Mouse (Mus musculus) liver, embryonic 14.5 days (tissue): ENCODE results near the gene Igf1. TPM values are rescaled to one million over a fixed set of nuclear protein-coding genes. Genes with fewer than 3 reads are reported as not detected.

Source experiments
- ATAC-seq: fragments of 200-750 bp; cut with Nextera tagmentation; 2 replicates; pipeline ENCODE4 v1.8.0; 2017; ENCODE audit warnings: moderate number of reproducible peaks, mild to moderate bottlenecking, moderate library complexity; ENCODE audit not compliant: insufficient read depth
- DNase-seq, 3 experiments: peaks; one replicate each; pipeline ENCODE4 v3.0.0-alpha.2; 2012 to 2013; ENCODE audit warnings: low read depth in 3 of 3, low spot score in 3 of 3
- H3K27ac ChIP-seq: fragments of 300-500 bp; sonication (generic); 2 replicates; pipeline ENCODE4 v1.5.1; 2014; ENCODE audit warnings: moderate library complexity, mild to moderate bottlenecking, control low read depth, inconsistent platforms
- H3K27me3 ChIP-seq: fragments of 300-500 bp; sonication (generic); 2 replicates; pipeline ENCODE4 v1.6.1; 2014; ENCODE audit warnings: mild to moderate bottlenecking, low read length, moderate library complexity; ENCODE audit not compliant: control insufficient read depth, insufficient read depth
- H3K36me3 ChIP-seq: fragments of 300-500 bp; sonication (generic); replicated peaks from 2 replicates; pipeline ENCODE4 v1.6.1; 2014; ENCODE audit warnings: low read depth; ENCODE audit not compliant: control insufficient read depth, insufficient read depth
- H3K4me1 ChIP-seq, 2 experiments: fragments of 200-500 bp in 1 of 2; fragments of 300-500 bp in 1 of 2; sonication (generic) in 1 of 2; replicated peaks; 2 replicates each; pipeline ENCODE4 v1.6.1; 2012 to 2014; ENCODE audit warnings: antibody characterized with exemption in 1 of 2, inconsistent platforms in 1 of 2, low read length in 1 of 2; ENCODE audit not compliant: control insufficient read depth in 2 of 2, insufficient read depth in 2 of 2
- H3K4me2 ChIP-seq: fragments of 300-500 bp; sonication (generic); 2 replicates; pipeline ENCODE4 v1.6.1; 2014; ENCODE audit warnings: low read depth, mild to moderate bottlenecking, control low read depth, moderate library complexity
- H3K4me3 ChIP-seq, 2 experiments: fragments of 200-500 bp in 1 of 2; fragments of 300-500 bp in 1 of 2; sonication (generic) in 1 of 2; 2 replicates each; pipeline ENCODE4 v1.5.1; 2012 to 2014; ENCODE audit warnings: low read depth in 2 of 2, low read length in 2 of 2, mild to moderate bottlenecking in 2 of 2, control low read depth in 1 of 2, inconsistent platforms in 1 of 2, moderate library complexity in 1 of 2; ENCODE audit not compliant: insufficient read depth in 1 of 2
- H3K9ac ChIP-seq: fragments of 300-500 bp; sonication (generic); replicated peaks from 2 replicates; pipeline ENCODE4 v1.6.1; 2014; ENCODE audit warnings: mild to moderate bottlenecking, control low read depth, moderate library complexity
- H3K9me3 ChIP-seq: fragments of 300-500 bp; sonication (generic); 2 replicates; pipeline ENCODE4 v1.6.1; 2016; ENCODE audit warnings: low read length, mixed read lengths; ENCODE audit not compliant: control insufficient read depth
- CTCF ChIP-seq: IDR thresholded peaks from 2 replicates; pipeline ENCODE4 v1.5.1; 2016; ENCODE audit warnings: antibody characterized with exemption, low read depth, control low read depth
- EP300 ChIP-seq: IDR thresholded peaks from 2 replicates; pipeline ENCODE4 v1.6.1; 2016; ENCODE audit warnings: antibody characterized with exemption, low read depth
- WGBS: fragments of 180-500 bp; shearing (Covaris S2); extraction: QIAGEN DNeasy Blood & Tissue Kit; methylation state at CpG from one replicate; pipeline ENCODE4 v1.1.7; 2014; ENCODE audit not compliant: insufficient replicate concordance; 5-methylcytosine and 5-hydroxymethylcytosine counted together
- polyA plus RNA-seq, 2 experiments: library from polyadenylated mRNA; depleted of rRNA in 1 of 2; stranded (reverse) in 1 of 2; unstranded in 1 of 2; fragments of >200 nt; fragmentation: Nextera tagmentation in 1 of 2; extraction: Ambion mirVana in 1 of 2; gene quantifications; 2 replicates each; pipeline versions ENCODE4 v1.2.1 to v1.2.3; 2012 to 2014

Igf1 gene
- polyA plus RNA-seq, 2 experiments = 7.1 to 10.6 TPM

DNA sequence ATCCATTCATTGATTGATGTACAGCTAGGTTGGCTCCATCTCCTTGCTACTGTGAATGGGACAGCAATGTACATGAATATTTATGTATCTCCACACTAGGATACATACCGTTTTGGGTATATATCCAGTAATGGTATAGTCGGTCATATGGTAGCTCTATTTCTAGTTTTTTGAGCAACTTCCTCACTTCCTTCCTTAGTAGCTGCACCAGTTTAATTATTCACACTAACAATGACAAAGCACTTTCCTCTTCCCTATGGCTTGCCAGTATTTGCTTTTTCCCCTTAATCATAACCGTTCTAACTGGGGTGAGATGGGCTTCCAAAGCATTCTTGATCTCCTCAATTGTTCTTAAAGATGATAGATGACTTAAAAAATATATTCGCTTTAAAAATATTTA lies 15.6 kb upstream of the Igf1 start:
- H3K27ac ChIP-seq = no peak overlapping the region
- no peaks in the 10 kb centered on the region for H3K9me3 ChIP-seq
- no peaks in the 10 kb centered on the region for H3K36me3 ChIP-seq
- H3K4me2 ChIP-seq = no peak overlapping the region
- H3K4me1 ChIP-seq = no peaks in the 10 kb centered on the region
- ATAC-seq (no peak), DNase-seq (no peak)
- 30% methylated on average over 4 of the region's 4 CpGs for WGBS
- H3K9ac ChIP-seq = no peak overlapping the region
- TF ChIP-seq EP300 = no peak
- no peak for TF ChIP-seq CTCF
- no peak overlapping the region for H3K4me3 ChIP-seq
- no peaks in the 10 kb centered on the region for H3K27me3 ChIP-seq

DNA sequence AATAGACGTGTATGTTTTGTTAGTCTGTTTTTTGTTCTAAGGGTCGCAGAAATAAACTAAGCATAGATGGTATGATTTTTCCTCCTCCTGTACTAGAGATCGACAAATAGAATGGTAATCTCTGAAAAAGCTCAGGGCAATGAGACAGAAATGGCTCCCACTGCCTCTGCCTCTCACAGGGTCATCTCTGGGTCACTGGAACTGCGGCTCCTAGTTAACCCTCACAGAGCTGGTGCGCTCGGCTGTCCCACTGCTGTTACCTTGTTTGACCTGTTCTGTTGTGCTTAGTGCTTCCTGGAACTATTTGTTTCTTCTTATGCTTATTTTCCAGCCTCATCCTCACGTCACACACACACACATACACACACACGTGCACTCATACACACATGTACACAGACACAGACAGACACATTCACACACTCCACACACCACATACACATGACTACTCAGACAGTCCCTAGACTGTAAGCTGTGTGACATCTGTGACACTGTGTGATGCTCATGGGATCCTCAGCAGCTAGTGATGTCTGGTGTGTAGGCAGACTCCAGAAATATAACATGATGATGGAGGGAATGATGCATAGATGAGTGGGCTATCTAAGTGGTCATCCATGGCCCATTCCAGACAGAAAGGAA lies 13.0 kb upstream of the Igf1 start:
- ATAC-seq (no peak), DNase-seq (no peak)
- Histone ChIP-seq H3K27ac (no peak overlapping the region), H3K4me2 (no peak overlapping the region), H3K4me3 (no peak overlapping the region), H3K27me3 (no peaks in the 10 kb centered on the region), H3K36me3 (no peaks in the 10 kb centered on the region), H3K4me1 (no peaks in the 10 kb centered on the region), H3K9me3 (no peaks in the 10 kb centered on the region), H3K9ac (no peak overlapping the region)
- TF ChIP-seq EP300 (no peak), CTCF (no peak)
- WGBS = 60% methylated on average over 8 of the region's 8 CpGs

DNA sequence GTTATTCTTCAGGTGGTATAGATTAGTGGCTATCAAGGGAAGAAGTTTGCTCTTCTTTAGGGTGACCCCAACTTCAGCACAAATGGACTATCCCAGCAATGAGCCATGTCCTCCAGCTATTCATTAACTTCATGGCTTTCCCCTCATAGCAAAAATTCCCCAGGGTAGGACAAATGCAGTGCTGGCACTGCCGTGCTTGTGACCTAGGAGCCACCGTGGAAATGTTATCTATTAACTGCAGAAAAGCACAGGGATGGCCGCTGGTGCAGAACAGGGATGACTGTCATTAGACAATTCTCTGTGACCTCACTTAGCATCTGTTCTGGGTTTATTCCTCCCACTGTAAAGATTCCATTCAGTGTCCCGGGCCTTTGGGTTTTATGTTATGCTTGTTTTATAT lies 10.2 kb upstream of the Igf1 start:
- ATAC-seq = no peak
- TF ChIP-seq CTCF (no peak), EP300 (no peak)

DNA sequence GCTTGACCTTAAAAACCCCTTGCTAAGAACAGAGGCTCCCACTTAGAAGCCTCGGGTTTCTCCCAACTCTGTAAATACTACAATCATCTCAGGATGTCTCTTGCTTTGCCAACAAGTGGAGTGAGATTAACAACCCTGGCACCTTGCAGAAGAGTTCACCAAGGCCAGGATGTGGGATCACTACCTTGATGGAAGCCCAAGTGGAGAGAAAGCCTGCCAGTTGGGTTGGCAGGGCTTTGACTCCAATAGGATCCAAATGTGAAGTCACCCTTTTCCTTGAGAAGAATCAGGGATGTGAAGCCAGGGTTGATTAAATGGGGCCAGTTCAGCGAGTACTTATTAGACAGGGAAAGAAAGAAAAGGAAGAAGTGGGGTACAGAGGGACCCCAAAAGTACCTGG lies 9.6 kb upstream of the Igf1 start:
- Histone ChIP-seq H3K4me1 (no peaks in the 10 kb centered on the region), H3K27me3 (no peaks in the 10 kb centered on the region), H3K4me3 (no peak overlapping the region), H3K27ac (no peak overlapping the region), H3K4me2 (no peak overlapping the region), H3K9ac (no peak overlapping the region), H3K9me3 (no peaks in the 10 kb centered on the region), H3K36me3 (no peaks in the 10 kb centered on the region)
- DNase-seq (no peak), ATAC-seq (no peak)
- 46% methylated on average over 2 of the region's 2 CpGs for WGBS
- no peak for TF ChIP-seq EP300
- TF ChIP-seq CTCF = no peak

More for the DNA sequence above, 10.2 kb upstream of the Igf1 start:
- Histone ChIP-seq H3K4me3 (no peak overlapping the region), H3K27me3 (no peaks in the 10 kb centered on the region), H3K9me3 (no peaks in the 10 kb centered on the region), H3K4me2 (no peak overlapping the region), H3K27ac (no peak overlapping the region), H3K36me3 (no peaks in the 10 kb centered on the region), H3K4me1 (no peaks in the 10 kb centered on the region), H3K9ac (no peak overlapping the region)
- no peak for DNase-seq
- WGBS = 44% methylated on average over 4 of the region's 4 CpGs

DNA sequence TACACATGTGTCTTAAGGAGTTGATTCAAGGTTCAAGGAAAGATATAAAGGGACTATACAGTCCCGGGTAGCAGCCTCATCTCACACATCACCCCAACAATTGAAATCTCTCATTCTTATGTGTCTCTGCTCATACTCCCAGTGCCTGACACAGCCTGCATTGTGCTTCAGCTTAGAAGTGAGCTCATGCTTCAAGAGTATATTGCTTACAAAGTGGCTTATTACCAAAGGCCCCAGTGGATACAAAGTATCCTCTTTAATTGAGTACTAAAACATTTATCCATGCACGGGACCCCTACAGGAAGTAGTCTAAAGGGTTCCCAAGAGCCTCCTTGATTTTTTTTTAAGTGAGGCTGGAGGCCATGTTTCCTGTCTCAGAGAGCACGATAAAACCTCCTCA lies 6.6 kb upstream of the Igf1 start:
- ATAC-seq (no peak), DNase-seq (no peak)
- Histone ChIP-seq H3K4me2 (no peak overlapping the region), H3K9ac (no peak overlapping the region), H3K9me3 (no peaks in the 10 kb centered on the region), H3K4me3 (no peak overlapping the region), H3K36me3 (no peaks in the 10 kb centered on the region), H3K4me1 (no peaks in the 10 kb centered on the region), H3K27ac (no peak overlapping the region), H3K27me3 (no peaks in the 10 kb centered on the region)
- no peak for TF ChIP-seq EP300
- no peak for TF ChIP-seq CTCF
- WGBS = 36% methylated on average over 3 of the region's 3 CpGs
